Mouse (Mus musculus): ENCODE results near the gene Atp13a3. TPM values are rescaled to one million over a fixed set of nuclear protein-coding genes. Genes with fewer than 3 reads are reported as not detected.

Atp13a3 gene
- total and polyA plus RNA-seq, 2 experiments from 2014 or later = 7.1 to 19.7 TPM

GRCm38 (mm10) chr16:30271941-30272595, 133.7 kb downstream of the Atp13a3 start:
- TF ChIP-seq CTCF (IDR thresholded peaks at IDR 0.05; ENCODE audit: low read depth) = no peak
- Histone ChIP-seq H3K4me3 (ENCODE audit: low read length) (no peak overlapping the region), H3K9ac (replicated peaks; ENCODE audit: low read length) (no peak overlapping the region), H3K9me3 (ENCODE audit: low read length) (no peaks in the 10 kb centered on the region), H3K4me2 (ENCODE audit: low read depth, low read length) (no peak overlapping the region), H3K27me3 (ENCODE audit: insufficient read depth, low read length) (no peaks in the 10 kb centered on the region), H3K4me1 (ENCODE audit: insufficient read depth, low read length) (peaks cover 9% of the 10 kb centered on the region; the same call in 1 of the 2 replicates), H3K36me3 (ENCODE audit: insufficient read depth, low read length) (no peaks in the 10 kb centered on the region), H3K27ac (peak overlapping the region; percentile 17; the same call in 1 of the 2 replicates)
- ATAC-seq (0 out of 2 replicates have a peak, but pooled peaks have one; percentile 21), DNase-seq (ENCODE audit: low spot score) (peak; percentile 53)
- WGBS = 32% methylated on average over 6 of the region's 6 CpGs

GRCm38 (mm10) chr16:30271223-30271761, 134.5 kb downstream of the Atp13a3 start:
- no peak for TF ChIP-seq CTCF (IDR thresholded peaks at IDR 0.05; ENCODE audit: low read depth)
- WGBS = 59% methylated on average over 8 of the region's 8 CpGs
- H3K36me3 ChIP-seq (ENCODE audit: insufficient read depth, low read length) = no peaks in the 10 kb centered on the region

GRCm38 (mm10) chr16:30267359-30267758, 138.4 kb downstream of the Atp13a3 start, which contains the start of gene Cpn2:
Cpn2 (minus strand) TSS chr16:30267499.
- DNase-seq (ENCODE audit: low spot score) (no peak), ATAC-seq (no peak)
- peaks cover 9% of the 10 kb centered on the region; the same call in 1 of the 2 replicates for H3K4me1 ChIP-seq (ENCODE audit: insufficient read depth, low read length)
- no peaks in the 10 kb centered on the region for H3K9me3 ChIP-seq (ENCODE audit: low read length)
- no peak within 1 kb of the TSS for H3K9ac ChIP-seq (replicated peaks; ENCODE audit: low read length)
- H3K36me3 ChIP-seq (ENCODE audit: insufficient read depth, low read length) = no peaks in the 10 kb centered on the region
- TF ChIP-seq CTCF (IDR thresholded peaks at IDR 0.05; ENCODE audit: low read depth) = no peak
- WGBS = 72% methylated on average over 5 of the region's 5 CpGs
- no peaks in the 10 kb centered on the region for H3K27me3 ChIP-seq (ENCODE audit: insufficient read depth, low read length)
- no peak within 1 kb of the TSS for H3K27ac ChIP-seq
- H3K4me2 ChIP-seq (ENCODE audit: low read depth, low read length) = no peak within 1 kb of the TSS
- H3K4me3 ChIP-seq (ENCODE audit: low read length) = no peak within 1 kb of the TSS

More at GRCm38 (mm10) chr16:30271223-30271761, 134.5 kb downstream of the Atp13a3 start:
- H3K27ac ChIP-seq = 0 out of 2 replicates have a peak overlapping the region, but pooled peaks have one; percentile 15
- no peak overlapping the region for H3K4me3 ChIP-seq (ENCODE audit: low read length)
- H3K4me2 ChIP-seq (ENCODE audit: low read depth, low read length) = no peak overlapping the region
- no peaks in the 10 kb centered on the region for H3K27me3 ChIP-seq (ENCODE audit: insufficient read depth, low read length)
- DNase-seq (ENCODE audit: low spot score) (no peak), ATAC-seq (no peak)
- H3K4me1 ChIP-seq (ENCODE audit: insufficient read depth, low read length) = peaks cover 9% of the 10 kb centered on the region; the same call in 1 of the 2 replicates
- no peaks in the 10 kb centered on the region for H3K9me3 ChIP-seq (ENCODE audit: low read length)
- no peak overlapping the region for H3K9ac ChIP-seq (replicated peaks; ENCODE audit: low read length)

GRCm38 (mm10) chr16:30266561-30266960, 139.2 kb downstream of the Atp13a3 start:
- Histone ChIP-seq H3K27me3 (ENCODE audit: insufficient read depth, low read length) (no peaks in the 10 kb centered on the region), H3K9ac (replicated peaks; ENCODE audit: low read length) (no peak overlapping the region), H3K36me3 (ENCODE audit: insufficient read depth, low read length) (no peaks in the 10 kb centered on the region), H3K4me2 (ENCODE audit: low read depth, low read length) (no peak overlapping the region), H3K4me3 (ENCODE audit: low read length) (no peak overlapping the region), H3K9me3 (ENCODE audit: low read length) (no peaks in the 10 kb centered on the region), H3K27ac (no peak overlapping the region), H3K4me1 (ENCODE audit: insufficient read depth, low read length) (peaks cover 5% of the 10 kb centered on the region; the same call in 1 of the 2 replicates)
- ATAC-seq (no peak), DNase-seq (ENCODE audit: low spot score) (no peak)
- no peak for TF ChIP-seq CTCF (IDR thresholded peaks at IDR 0.05; ENCODE audit: low read depth)
- 65% methylated on average over 5 of the region's 5 CpGs for WGBS

GRCm38 (mm10) chr16:30265611-30266010, 140.2 kb downstream of the Atp13a3 start:
- no peaks in the 10 kb centered on the region for H3K9me3 ChIP-seq (ENCODE audit: low read length)
- H3K9ac ChIP-seq (replicated peaks; ENCODE audit: low read length) = no peak overlapping the region
- TF ChIP-seq CTCF (IDR thresholded peaks at IDR 0.05; ENCODE audit: low read depth) = no peak
- WGBS = 79% methylated on average over 4 of the region's 4 CpGs
- H3K4me1 ChIP-seq (ENCODE audit: insufficient read depth, low read length) = no peaks in the 10 kb centered on the region
- ATAC-seq (no peak), DNase-seq (ENCODE audit: low spot score) (no peak)
- no peak overlapping the region for H3K4me2 ChIP-seq (ENCODE audit: low read depth, low read length)
- no peaks in the 10 kb centered on the region for H3K27me3 ChIP-seq (ENCODE audit: insufficient read depth, low read length)
- no peak overlapping the region for H3K27ac ChIP-seq
- no peaks in the 10 kb centered on the region for H3K36me3 ChIP-seq (ENCODE audit: insufficient read depth, low read length)
- H3K4me3 ChIP-seq (ENCODE audit: low read length) = no peak overlapping the region

- Histone ChIP-seq H3K9ac (replicated peaks; ENCODE audit: low read length) (no peak overlapping the region), H3K27me3 (ENCODE audit: insufficient read depth, low read length) (no peaks in the 10 kb centered on the region), H3K4me2 (ENCODE audit: low read depth, low read length) (no peak overlapping the region), H3K4me3 (ENCODE audit: low read length) (no peak overlapping the region), H3K36me3 (ENCODE audit: insufficient read depth, low read length) (no peaks in the 10 kb centered on the region), H3K27ac (no peak overlapping the region), H3K9me3 (ENCODE audit: low read length) (no peaks in the 10 kb centered on the region), H3K4me1 (ENCODE audit: insufficient read depth, low read length) (no peaks in the 10 kb centered on the region)
- no peak for ATAC-seq
- no peak for DNase-seq (ENCODE audit: low spot score)
- 58% methylated on average over 4 of the region's 4 CpGs for WGBS
- no peak for TF ChIP-seq CTCF (IDR thresholded peaks at IDR 0.05; ENCODE audit: low read depth)
Measured at GRCm38 (mm10) chr16:30263156-30263555, 142.6 kb downstream of the Atp13a3 start.

GRCm38 (mm10) chr16:30262664-30263063, 143.1 kb downstream of the Atp13a3 start:
- Histone ChIP-seq H3K27ac (no peak overlapping the region), H3K9ac (replicated peaks; ENCODE audit: low read length) (no peak overlapping the region), H3K4me1 (ENCODE audit: insufficient read depth, low read length) (no peaks in the 10 kb centered on the region), H3K4me3 (ENCODE audit: low read length) (no peak overlapping the region), H3K27me3 (ENCODE audit: insufficient read depth, low read length) (no peaks in the 10 kb centered on the region), H3K36me3 (ENCODE audit: insufficient read depth, low read length) (no peaks in the 10 kb centered on the region), H3K9me3 (ENCODE audit: low read length) (no peaks in the 10 kb centered on the region), H3K4me2 (ENCODE audit: low read depth, low read length) (no peak overlapping the region)
- TF ChIP-seq CTCF (IDR thresholded peaks at IDR 0.05; ENCODE audit: low read depth) = peak; percentile 85
- DNase-seq (ENCODE audit: low spot score) (peak; percentile 84), ATAC-seq (no peak; the same call in 1 of the 2 replicates)
- WGBS = 0% methylated on average over 2 of the region's 2 CpGs

Other genes with a start within 250 kb of the Atp13a3 start
- under 0.01 TPM in 1 of 2 replicates, not detected in the other for gene Cpn2, start 138.5 kb downstream of the Atp13a3 start, total RNA-seq (2014; rRNA removed)
- gene Cpn2, start 138.5 kb downstream of the Atp13a3 start, polyA plus RNA-seq (2015; fragmentation: Nextera tagmentation; extraction: Ambion mirVana) = not detected in 2 replicates
- 0.04 and 0.16 TPM in 2 replicates for gene Lrrc15, start 122.7 kb downstream of the Atp13a3 start, total RNA-seq (2014; rRNA removed)
- 0.09 and 0.14 TPM in 2 replicates for gene Lrrc15, start 122.7 kb downstream of the Atp13a3 start, polyA plus RNA-seq (2015; fragmentation: Nextera tagmentation; extraction: Ambion mirVana)
- gene Gp5, start 95.2 kb downstream of the Atp13a3 start, total RNA-seq (2014; rRNA removed) = 0.58 and 1.3 TPM in 2 replicates
- 0.72 and 1.0 TPM in 2 replicates for gene Gp5, start 95.2 kb downstream of the Atp13a3 start, polyA plus RNA-seq (2015; fragmentation: Nextera tagmentation; extraction: Ambion mirVana)
- gene Tmem44, start 144.9 kb upstream of the Atp13a3 start, total RNA-seq (2014; rRNA removed) = 83.9 and 92.9 TPM in 2 replicates
- 41.8 and 44.6 TPM in 2 replicates for gene Tmem44, start 144.9 kb upstream of the Atp13a3 start, polyA plus RNA-seq (2015; fragmentation: Nextera tagmentation; extraction: Ambion mirVana)
- gene Lsg1, start 181.6 kb upstream of the Atp13a3 start, total RNA-seq (2014; rRNA removed) = 9.9 and 16.7 TPM in 2 replicates
- 42.1 and 45.4 TPM in 2 replicates for gene Lsg1, start 181.6 kb upstream of the Atp13a3 start, polyA plus RNA-seq (2015; fragmentation: Nextera tagmentation; extraction: Ambion mirVana)
- gene Fam43a, start 193.7 kb upstream of the Atp13a3 start, total RNA-seq (2014; rRNA removed) = 28.8 and 33.1 TPM in 2 replicates
- gene Fam43a, start 193.7 kb upstream of the Atp13a3 start, polyA plus RNA-seq (2015; fragmentation: Nextera tagmentation; extraction: Ambion mirVana) = 14.4 and 14.8 TPM in 2 replicates